Mouse (Mus musculus) midbrain, embryonic 11.5 days (tissue): ENCODE data around the gene Wfdc15b. TPM values are rescaled to one million over a fixed set of nuclear protein-coding genes. Genes with fewer than 3 reads are reported as not detected.

ENCODE experiments used
- ATAC-seq: fragments of 200-750 bp; cut with Nextera tagmentation; 2 replicates; pipeline ENCODE4 v1.8.0; 2017; ENCODE audit warnings: moderate TSS enrichment, moderate library complexity; ENCODE audit not compliant: low FRiP score
- DNase-seq: peaks from one replicate; pipeline ENCODE4 v3.0.0; 2015; ENCODE audit warnings: low spot score; ENCODE audit errors: missing footprints
- H3K27ac ChIP-seq: fragments of 300-500 bp; sonication (generic); 2 replicates; pipeline ENCODE4 v1.5.1; 2014; ENCODE audit warnings: low read depth, low read length
- H3K27me3 ChIP-seq: fragments of 300-500 bp; sonication (generic); 2 replicates; pipeline ENCODE4 v1.6.1; 2014; ENCODE audit warnings: mild to moderate bottlenecking, low read length, moderate library complexity, mixed read lengths; ENCODE audit not compliant: control insufficient read depth, insufficient read depth
- H3K36me3 ChIP-seq: fragments of 300-500 bp; sonication (generic); 2 replicates; pipeline ENCODE4 v1.6.1; 2014; ENCODE audit warnings: mild to moderate bottlenecking, low read length, moderate library complexity, mixed read lengths; ENCODE audit not compliant: control insufficient read depth, insufficient read depth
- H3K4me1 ChIP-seq: fragments of 300-500 bp; sonication (generic); 2 replicates; pipeline ENCODE4 v1.6.1; 2014; ENCODE audit warnings: low read length; ENCODE audit not compliant: control insufficient read depth, insufficient read depth
- H3K4me2 ChIP-seq: fragments of 300-500 bp; sonication (generic); 2 replicates; pipeline ENCODE4 v1.6.1; 2014; ENCODE audit warnings: mild to moderate bottlenecking, moderate library complexity
- H3K4me3 ChIP-seq: fragments of 300-500 bp; sonication (generic); 2 replicates; pipeline ENCODE4 v1.5.1; 2014; ENCODE audit warnings: low read depth, low read length
- H3K9ac ChIP-seq: fragments of 300-500 bp; sonication (generic); 2 replicates; pipeline ENCODE4 v1.6.1; 2014; ENCODE audit warnings: low read length
- H3K9me3 ChIP-seq: fragments of 300-500 bp; sonication (generic); 2 replicates; pipeline ENCODE4 v1.6.1; 2016; ENCODE audit warnings: low read length; ENCODE audit not compliant: control insufficient read depth
- WGBS: fragments of 180-500 bp; shearing (Covaris S2); extraction: QIAGEN DNeasy Blood & Tissue Kit; methylation state at CpG from one replicate; pipeline ENCODE4 v1.1.7; 2014; 5-methylcytosine and 5-hydroxymethylcytosine counted together
- polyA plus RNA-seq: library from polyadenylated mRNA; unstranded; fragments of >200 nt; fragmentation: Nextera tagmentation; extraction: Ambion mirVana; gene quantifications from 2 replicates; pipeline ENCODE4 v1.2.1, GENCODE M21; 2014

Wfdc15b gene
- polyA plus RNA-seq, 1 experiment from 2014 or later = not detected

GRCm38 (mm10) chr2:164183340-164183739 lies 38.1 kb downstream of the Wfdc15b start:
- no peak overlapping the region for H3K4me2 ChIP-seq
- H3K9ac ChIP-seq = no peak overlapping the region
- peaks cover 3% of the 10 kb centered on the region; the same call in 1 of the 2 replicates for H3K4me1 ChIP-seq
- H3K36me3 ChIP-seq = no peaks in the 10 kb centered on the region
- H3K4me3 ChIP-seq = no peak overlapping the region
- DNase-seq (no peak), ATAC-seq (no peak)
- 72% methylated on average over 9 of the region's 9 CpGs for WGBS
- H3K9me3 ChIP-seq = no peaks in the 10 kb centered on the region
- no peak overlapping the region for H3K27ac ChIP-seq
- H3K27me3 ChIP-seq = no peaks in the 10 kb centered on the region

DNA sequence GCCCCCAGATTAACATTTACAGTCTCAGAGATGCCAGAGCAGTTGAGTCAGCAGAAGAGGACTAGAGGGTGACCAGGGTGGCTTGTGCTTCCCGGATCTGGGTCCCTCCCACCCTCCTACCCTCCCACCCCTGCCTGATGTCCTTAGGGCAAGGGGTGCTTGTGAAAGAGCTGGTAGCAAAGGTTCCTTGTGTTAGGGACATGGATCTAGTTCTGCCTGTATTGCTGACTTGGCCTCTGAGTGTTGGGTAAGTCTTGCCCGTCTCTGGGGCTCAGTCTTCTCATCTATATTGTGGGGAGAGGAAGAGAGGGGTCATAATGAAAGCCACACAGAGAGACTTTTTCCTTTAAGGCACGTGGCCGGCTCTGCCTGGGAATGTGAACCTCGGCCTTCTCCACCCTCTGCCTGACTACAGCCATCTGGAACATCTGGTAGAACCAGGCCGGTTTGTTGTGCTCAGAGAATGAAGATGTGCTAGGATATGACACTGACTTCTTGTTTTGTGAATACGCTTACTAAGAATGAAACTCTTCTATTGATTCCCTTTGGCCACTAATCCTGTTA lies 38.7 kb downstream of the Wfdc15b start, which contains the start of gene Wfdc5:
Gene Wfdc5 (minus strand): TSS at position 51 of the 564 bp plus-strand sequence.
- Histone ChIP-seq H3K4me3 (no peak within 1 kb of the TSS), H3K4me1 (peaks cover 3% of the 10 kb centered on the region; the same call in 1 of the 2 replicates), H3K9me3 (no peaks in the 10 kb centered on the region), H3K36me3 (no peaks in the 10 kb centered on the region), H3K4me2 (no peak within 1 kb of the TSS), H3K27me3 (no peaks in the 10 kb centered on the region), H3K9ac (no peak within 1 kb of the TSS), H3K27ac (no peak within 1 kb of the TSS)
- WGBS = 66% methylated on average over 7 of the region's 7 CpGs
- no peak for DNase-seq
- no peak for ATAC-seq

DNA sequence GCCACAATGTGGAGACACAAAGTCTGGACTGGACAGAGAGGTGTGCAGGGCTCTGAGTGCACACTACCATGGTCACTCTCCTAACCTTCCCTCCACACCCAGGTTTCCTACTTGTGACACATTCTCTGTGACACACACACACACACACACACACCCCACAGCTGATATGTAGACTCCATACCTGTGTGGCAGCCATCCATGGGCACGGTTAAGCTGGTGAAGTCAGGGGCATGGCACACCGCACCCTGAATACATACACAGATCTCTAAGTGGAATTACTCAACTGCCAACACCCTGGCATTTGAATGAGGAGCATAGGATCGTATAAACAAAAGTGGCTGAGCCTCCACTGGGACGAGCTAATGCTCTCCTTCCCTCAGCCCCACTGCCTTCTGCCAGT lies 40.7 kb downstream of the Wfdc15b start:
- no peak overlapping the region for H3K4me3 ChIP-seq
- peaks cover 3% of the 10 kb centered on the region; the same call in 1 of the 2 replicates for H3K4me1 ChIP-seq
- no peak overlapping the region for H3K9ac ChIP-seq
- H3K4me2 ChIP-seq = no peak overlapping the region
- DNase-seq (no peak), ATAC-seq (no peak)
- no peak overlapping the region for H3K27ac ChIP-seq
- WGBS = 87% methylated on average over 4 of the region's 4 CpGs
- H3K36me3 ChIP-seq = no peaks in the 10 kb centered on the region
- H3K27me3 ChIP-seq = no peaks in the 10 kb centered on the region
- H3K9me3 ChIP-seq = no peaks in the 10 kb centered on the region

DNA sequence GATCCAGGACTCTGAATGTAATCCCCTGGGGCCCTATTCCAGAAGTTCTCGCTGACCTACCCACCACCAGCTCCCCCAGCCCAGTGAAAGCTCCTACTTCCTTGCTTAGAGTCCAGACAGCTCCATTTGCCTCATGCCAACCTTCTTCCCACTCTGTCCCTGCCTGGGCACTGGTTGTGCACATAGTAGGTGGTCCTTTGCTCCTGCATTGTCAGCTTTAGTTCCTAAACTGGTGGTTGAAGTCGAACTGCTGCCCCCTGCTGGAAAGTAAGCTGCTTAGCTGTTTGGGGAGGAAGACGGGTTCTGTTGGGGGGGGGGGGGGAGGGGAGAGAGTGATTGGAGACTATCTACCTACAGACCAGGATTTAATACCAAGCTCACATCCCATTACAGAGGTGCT lies 41.3 kb downstream of the Wfdc15b start:
- Histone ChIP-seq H3K36me3 (no peaks in the 10 kb centered on the region), H3K4me3 (no peak overlapping the region), H3K9ac (no peak overlapping the region), H3K27ac (no peak overlapping the region), H3K4me1 (peaks cover 3% of the 10 kb centered on the region; the same call in 1 of the 2 replicates), H3K4me2 (no peak overlapping the region), H3K27me3 (no peaks in the 10 kb centered on the region), H3K9me3 (no peaks in the 10 kb centered on the region)
- ATAC-seq (no peak), DNase-seq (no peak)
- WGBS = 39% methylated on average over 3 of the region's 3 CpGs

DNA sequence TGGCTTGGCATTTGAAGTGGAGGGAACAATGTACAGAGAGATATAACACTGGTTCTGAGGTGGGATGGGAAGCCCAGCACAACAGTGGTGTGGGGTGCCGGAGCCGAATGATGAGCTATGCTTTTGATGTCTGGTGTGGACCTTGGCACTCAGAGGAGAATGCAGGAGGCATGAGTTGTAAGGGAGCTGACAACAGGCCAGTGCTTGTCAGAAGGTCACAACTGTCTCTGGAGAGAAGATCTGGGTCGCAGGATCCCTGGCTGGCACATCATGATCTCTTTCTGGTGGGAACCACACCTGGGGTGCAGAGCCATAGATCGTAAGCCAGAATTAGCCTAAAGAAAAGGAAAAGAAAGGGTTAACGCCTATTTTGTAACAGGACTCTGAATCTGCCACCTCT lies 43.6 kb downstream of the Wfdc15b start:
- ATAC-seq (no peak), DNase-seq (no peak)
- 88% methylated on average over 5 of the region's 5 CpGs for WGBS
- Histone ChIP-seq H3K27ac (no peak overlapping the region), H3K36me3 (no peaks in the 10 kb centered on the region), H3K4me3 (no peak overlapping the region), H3K4me2 (no peak overlapping the region), H3K4me1 (no peaks in the 10 kb centered on the region), H3K27me3 (no peaks in the 10 kb centered on the region), H3K9me3 (no peaks in the 10 kb centered on the region), H3K9ac (no peak overlapping the region)

GRCm38 (mm10) chr2:164175850-164176249 lies 45.6 kb downstream of the Wfdc15b start:
- 76% methylated on average over 3 of the region's 3 CpGs for WGBS
- H3K9me3 ChIP-seq = no peaks in the 10 kb centered on the region
- DNase-seq = no peak
- peaks cover 11% of the 10 kb centered on the region for H3K27me3 ChIP-seq
- peaks cover 3% of the 10 kb centered on the region for H3K4me1 ChIP-seq
- ATAC-seq = no peak
- no peak overlapping the region for H3K9ac ChIP-seq
- no peak overlapping the region for H3K4me3 ChIP-seq
- no peak overlapping the region for H3K27ac ChIP-seq
- no peaks in the 10 kb centered on the region for H3K36me3 ChIP-seq
- no peak overlapping the region for H3K4me2 ChIP-seq

- WGBS = 79% methylated on average over 8 of the region's 8 CpGs
- ATAC-seq = no peak
- peaks cover 21% of the 10 kb centered on the region for H3K27me3 ChIP-seq
These were observed 46.6 kb downstream of the Wfdc15b start for GRCm38 (mm10) chr2:164174649-164175395.

DNA sequence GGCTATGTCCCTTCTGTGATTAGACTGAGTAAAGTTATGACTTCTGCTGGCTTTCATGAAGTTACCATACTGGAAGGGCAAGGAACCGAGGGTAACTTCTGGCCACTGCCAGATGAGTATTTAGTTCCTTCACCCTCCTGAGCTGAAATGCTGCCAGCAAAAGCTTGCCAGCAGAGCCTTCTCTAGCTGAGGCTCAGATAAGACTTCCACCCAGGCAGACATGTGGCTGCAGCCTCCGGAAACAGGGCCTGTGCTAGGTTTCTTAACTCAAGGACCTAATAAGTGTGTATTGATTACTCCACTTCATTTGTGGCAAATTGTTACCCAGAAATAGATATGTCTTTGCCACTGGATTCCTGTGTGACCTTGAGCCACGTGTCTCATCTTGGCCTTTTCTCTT lies 48.1 kb downstream of the Wfdc15b start:
- WGBS = 77% methylated on average over 3 of the region's 3 CpGs

More at GRCm38 (mm10) chr2:164174649-164175395, 46.6 kb downstream of the Wfdc15b start:
- Histone ChIP-seq H3K4me1 (peaks cover 8% of the 10 kb centered on the region), H3K9ac (no peak overlapping the region), H3K27ac (no peak overlapping the region), H3K9me3 (no peaks in the 10 kb centered on the region), H3K4me2 (no peak overlapping the region), H3K4me3 (no peak overlapping the region), H3K36me3 (no peaks in the 10 kb centered on the region)
- no peak for DNase-seq

GRCm38 (mm10) chr2:164170902-164171301 lies 50.6 kb downstream of the Wfdc15b start, which contains the start of gene Kcns1:
TSS of gene Kcns1 (minus strand) at chr2:164171113.
- H3K27me3 ChIP-seq = peaks cover 55% of the 10 kb centered on the region
- peak; percentile 54; the same call in 1 of the 2 replicates for ATAC-seq
- peak within 1 kb of the TSS; percentile 59 for H3K4me2 ChIP-seq
- H3K27ac ChIP-seq = no peak within 1 kb of the TSS
- WGBS = 1% methylated on average over 25 of the region's 29 CpGs
- H3K36me3 ChIP-seq = no peaks in the 10 kb centered on the region
- no peak for DNase-seq
- H3K9me3 ChIP-seq = no peaks in the 10 kb centered on the region
- H3K9ac ChIP-seq = peak within 1 kb of the TSS; percentile 45; the same call in 1 of the 2 replicates
- H3K4me3 ChIP-seq = peak within 1 kb of the TSS; percentile 32
- peaks cover 14% of the 10 kb centered on the region for H3K4me1 ChIP-seq

More for the DNA sequence above, 48.1 kb downstream of the Wfdc15b start:
- ATAC-seq = no peak
- no peaks in the 10 kb centered on the region for H3K36me3 ChIP-seq
- H3K27me3 ChIP-seq = peaks cover 36% of the 10 kb centered on the region
- H3K4me2 ChIP-seq = no peak overlapping the region
- no peaks in the 10 kb centered on the region for H3K9me3 ChIP-seq
- no peak overlapping the region for H3K9ac ChIP-seq
- no peak overlapping the region for H3K4me3 ChIP-seq
- H3K4me1 ChIP-seq = peaks cover 12% of the 10 kb centered on the region
- DNase-seq = no peak
- no peak overlapping the region for H3K27ac ChIP-seq
